Mouse (Mus musculus) MEL (cell line): ENCODE results near the gene Glce. TPM values are rescaled to one million over a fixed set of nuclear protein-coding genes. Genes with fewer than 3 reads are reported as not detected.

Source experiments
- DNase-seq: peaks from one replicate; pipeline ENCODE4 v3.0.0; 2011; ENCODE audit warnings: low read depth, low spot score
- H3K27ac ChIP-seq: 2 replicates; pipeline ENCODE4 v1.5.1; 2012; ENCODE audit warnings: low read depth, mild to moderate bottlenecking, control low read depth, low read length, moderate library complexity; ENCODE audit not compliant: control insufficient read depth
- H3K27me3 ChIP-seq, 2 experiments: fragments of 150-350 bp in 1 of 2; sonication (generic) in 1 of 2; 2 replicates each; pipeline ENCODE4 v1.6.1; 2012; ENCODE audit warnings: low read length in 2 of 2, mild to moderate bottlenecking in 2 of 2, improper control_type of control experiment in 1 of 2, moderate library complexity in 1 of 2; ENCODE audit not compliant: insufficient read depth in 2 of 2, control insufficient read depth in 1 of 2
- H3K36me3 ChIP-seq, 2 experiments: 2 replicates each; pipeline ENCODE4 v1.6.1; 2012 to 2014; ENCODE audit warnings: low read length in 2 of 2, improper control_type of control experiment in 1 of 2, inconsistent platforms in 1 of 2, mild to moderate bottlenecking in 1 of 2; ENCODE audit not compliant: insufficient read depth in 2 of 2, control insufficient read depth in 1 of 2
- H3K4me1 ChIP-seq, 2 experiments: fragments of 150-350 bp in 1 of 2; sonication (generic) in 1 of 2; 2 replicates each; pipeline ENCODE4 v1.6.1; 2012; ENCODE audit warnings: low read length in 2 of 2, improper control_type of control experiment in 1 of 2, mild to moderate bottlenecking in 1 of 2; ENCODE audit not compliant: insufficient read depth in 2 of 2, control insufficient read depth in 1 of 2
- H3K4me3 ChIP-seq, 2 experiments: fragments of 150-350 bp in 1 of 2; sonication (generic) in 1 of 2; 2 replicates each; pipeline ENCODE4 v1.5.1; 2012; ENCODE audit warnings: low read depth in 2 of 2, low read length in 2 of 2, mild to moderate bottlenecking in 2 of 2, moderate library complexity in 2 of 2, control low read depth in 1 of 2, improper control_type of control experiment in 1 of 2; ENCODE audit not compliant: control insufficient read depth in 1 of 2, insufficient read depth in 1 of 2
- H3K79me2 ChIP-seq: 2 replicates; pipeline ENCODE4 v1.6.1; 2012; ENCODE audit warnings: mild to moderate bottlenecking, low read length, moderate library complexity; ENCODE audit not compliant: control insufficient read depth, poor library complexity, insufficient read depth
- H3K9ac ChIP-seq: 2 replicates; pipeline ENCODE4 v1.6.1; 2012; ENCODE audit warnings: low read depth, mild to moderate bottlenecking, control low read depth, low read length, moderate library complexity; ENCODE audit not compliant: control insufficient read depth, poor library complexity, severe bottlenecking
- H3K9me3 ChIP-seq: fragments of 150-350 bp; sonication (generic); replicated peaks from 2 replicates; pipeline ENCODE4 v1.6.1; 2012; ENCODE audit warnings: mild to moderate bottlenecking, low read length, improper control_type of control experiment, moderate library complexity; ENCODE audit not compliant: insufficient read depth
- BHLHE40 ChIP-seq: IDR thresholded peaks from 2 replicates; pipeline ENCODE4 v1.6.1; 2012; ENCODE audit warnings: low read depth, mild to moderate bottlenecking, inconsistent platforms, low read length, improper control_type of control experiment, borderline replicate concordance
- GABPA ChIP-seq: IDR thresholded peaks from 2 replicates; pipeline ENCODE4 v1.6.1; 2012; ENCODE audit warnings: low read depth, mild to moderate bottlenecking, inconsistent platforms, low read length, improper control_type of control experiment, moderate library complexity
- HCFC1 ChIP-seq: IDR thresholded peaks from 2 replicates; pipeline ENCODE4 v1.6.1; 2012; ENCODE audit warnings: low read depth, mild to moderate bottlenecking, inconsistent platforms, low read length, improper control_type of control experiment, moderate library complexity
- MEF2A ChIP-seq: IDR thresholded peaks from 2 replicates; pipeline ENCODE4 v1.6.1; 2014; ENCODE audit warnings: low read depth, mild to moderate bottlenecking, inconsistent platforms, low read length, improper control_type of control experiment; ENCODE audit not compliant: poor library complexity, insufficient replicate concordance, severe bottlenecking; ENCODE audit errors: extremely low read depth
- NELFE ChIP-seq: IDR thresholded peaks from 2 replicates; pipeline ENCODE4 v1.6.1; 2011; ENCODE audit warnings: low read depth, low read length, improper control_type of control experiment
- NRF1 ChIP-seq: IDR thresholded peaks from 2 replicates; pipeline ENCODE4 v1.6.1; 2014; ENCODE audit warnings: low read depth, mild to moderate bottlenecking, inconsistent platforms, low read length, improper control_type of control experiment, moderate library complexity; ENCODE audit not compliant: poor library complexity, insufficient read depth, severe bottlenecking
- POLR2AphosphoS5 ChIP-seq: IDR thresholded peaks from 2 replicates; pipeline ENCODE4 v1.6.1; 2012; ENCODE audit warnings: low read depth, borderline replicate concordance, mild to moderate bottlenecking, inconsistent platforms, low read length, moderate library complexity, mixed read lengths
- RAD21 ChIP-seq: IDR thresholded peaks from 2 replicates; pipeline ENCODE4 v1.6.1; 2011; ENCODE audit warnings: mild to moderate bottlenecking, low read depth, low read length, improper control_type of control experiment
- RCOR1 ChIP-seq: IDR thresholded peaks from 2 replicates; pipeline ENCODE4 v1.6.1; 2012; ENCODE audit warnings: low read depth, mild to moderate bottlenecking, inconsistent platforms, low read length, improper control_type of control experiment
- SIN3A ChIP-seq: IDR thresholded peaks from 2 replicates; pipeline ENCODE4 v1.6.1; 2012; ENCODE audit warnings: low read length, improper control_type of control experiment, inconsistent platforms
- SMC3 ChIP-seq: IDR thresholded peaks from 2 replicates; pipeline ENCODE4 v1.6.1; 2011; ENCODE audit warnings: low read depth, low read length, improper control_type of control experiment
- TAL1 ChIP-seq: IDR thresholded peaks from 2 replicates; pipeline ENCODE4 v1.6.1; 2012; ENCODE audit warnings: mild to moderate bottlenecking, inconsistent platforms, low read length, moderate library complexity, mixed read lengths
- TCF12 ChIP-seq: IDR thresholded peaks from 2 replicates; pipeline ENCODE4 v1.6.1; 2014; ENCODE audit warnings: low read depth, mild to moderate bottlenecking, inconsistent platforms, low read length, improper control_type of control experiment, moderate library complexity
- USF1 ChIP-seq: IDR thresholded peaks from 2 replicates; pipeline ENCODE4 v1.6.1; 2014; ENCODE audit warnings: low read depth, mild to moderate bottlenecking, inconsistent platforms, low read length, improper control_type of control experiment, moderate library complexity
- ZMIZ1 ChIP-seq: IDR thresholded peaks from 2 replicates; pipeline ENCODE4 v1.6.1; 2012; ENCODE audit warnings: low read depth, mild to moderate bottlenecking, inconsistent platforms, low read length, improper control_type of control experiment, moderate library complexity
- polyA plus RNA-seq, 2 experiments: library from polyadenylated mRNA; stranded (reverse) in 1 of 2; unstranded in 1 of 2; fragments of >175 nt in 1 of 2; fragments of >200 nt in 1 of 2; gene quantifications; 2 replicates each; pipeline versions ENCODE4 v1.2.1 to v1.2.4; 2012; ENCODE audit warnings: low replicate concordance in 2 of 2, low read depth in 1 of 2; ENCODE audit not compliant: insufficient read length in 2 of 2, insufficient read depth in 1 of 2, missing spikeins in 1 of 2
- total RNA-seq: library from RNA; depleted of rRNA; stranded (reverse); fragments of 300-350 nt; gene quantifications from 2 replicates; pipeline ENCODE4 v1.2.3, GENCODE M21; 2012

The Glce gene
- total and polyA plus RNA-seq, 3 experiments: 9.2 to 12.2 TPM; not detected in 1

GRCm38 (mm10) chr9:62162889-62163291 is 40.4 kb upstream of the Glce start:
- Histone ChIP-seq H3K27ac (no peak overlapping the region), H3K9ac (no peak overlapping the region), H3K9me3 (no peaks in the 10 kb centered on the region), H3K36me3 (no peaks in the 10 kb centered on the region; a peak in 1 of 4 replicates), H3K4me1 (peaks cover 0 to 3% of the 10 kb centered on the region in 2 experiments; a peak in 2 of 4 replicates), H3K27me3 (peaks cover 0 to 4% of the 10 kb centered on the region in 2 experiments; a peak in 3 of 4 replicates), H3K79me2 (no peaks in the 10 kb centered on the region), H3K4me3 (no peak overlapping the region)
- TF ChIP-seq POLR2AphosphoS5 (no peak), NRF1 (no peak)
- DNase-seq: no peak

- Histone ChIP-seq H3K79me2 (no peaks in the 10 kb centered on the region), H3K4me1 (peaks cover 0 to 3% of the 10 kb centered on the region in 2 experiments; a peak in 2 of 4 replicates), H3K27ac (no peak overlapping the region), H3K4me3 (no peak overlapping the region), H3K9me3 (no peaks in the 10 kb centered on the region), H3K27me3 (peaks cover 0 to 5% of the 10 kb centered on the region in 2 experiments; a peak in 2 of 4 replicates), H3K36me3 (no peaks in the 10 kb centered on the region; a peak in 1 of 4 replicates), H3K9ac (no peak overlapping the region)
- DNase-seq: no peak
- TF ChIP-seq TAL1 (no peak), MEF2A (no peak), HCFC1 (no peak), USF1 (peak; percentile 36; the same call in 1 of the 2 replicates), BHLHE40 (no peak)
Measured at GRCm38 (mm10) chr9:62160788-62161187, 38.3 kb upstream of the Glce start.

GRCm38 (mm10) chr9:62158746-62159145 is 36.3 kb upstream of the Glce start:
- Histone ChIP-seq H3K4me1 (peaks cover 0 to 3% of the 10 kb centered on the region in 2 experiments; a peak in 2 of 4 replicates), H3K27ac (no peak overlapping the region), H3K79me2 (no peaks in the 10 kb centered on the region), H3K9me3 (no peaks in the 10 kb centered on the region), H3K36me3 (no peaks in the 10 kb centered on the region; a peak in 1 of 4 replicates), H3K9ac (no peak overlapping the region), H3K4me3 (no peak overlapping the region), H3K27me3 (peaks cover 0 to 5% of the 10 kb centered on the region in 2 experiments; a peak in 1 of 4 replicates)
- TF ChIP-seq TCF12: no peak
- TF ChIP-seq SIN3A: no peak
- no peak for TF ChIP-seq SMC3
- no peak for TF ChIP-seq HCFC1
- TF ChIP-seq ZMIZ1: no peak
- no peak for TF ChIP-seq GABPA
- TF ChIP-seq NELFE: no peak
- TF ChIP-seq POLR2AphosphoS5: no peak
- TF ChIP-seq RAD21: no peak
- TF ChIP-seq RCOR1: no peak
- no peak for DNase-seq
